8 mouse cellular contexts compared by ENCODE assay signal in genomic region chr5:105654237-105655063, GRCm38 (mm10). TPM values are rescaled to one million over a fixed set of nuclear protein-coding genes. Genes with fewer than 3 reads are reported as not detected.
DNase-seq lines count a peak whose midpoint lies in the region; ATAC-seq and TF ChIP-seq lines count a peak whose summit lies in the region.

No protein-coding gene starts in this region.

- H3K4me1 ChIP-seq in bone marrow, adult 2 months (ENCODE audit: control insufficient read depth, insufficient read depth, low read length): peaks cover 9% of the 10 kb centered on the region
- no peaks in the 10 kb centered on the region for H3K4me1 ChIP-seq in embryonic facial prominence, embryonic 14.5 days (ENCODE audit: control insufficient read depth, insufficient read depth, low read length)
- peaks cover 3% of the 10 kb centered on the region; the same call in 1 of the 2 replicates for H3K4me1 ChIP-seq in limb, embryonic 14.5 days (ENCODE audit: control insufficient read depth, insufficient read depth, low read length)
- no peaks in the 10 kb centered on the region for H3K4me1 ChIP-seq in midbrain, postnatal 0 days (ENCODE audit: insufficient read depth, low read length)

- peak; percentile 86 for ATAC-seq in embryonic facial prominence, embryonic 14.5 days (ENCODE audit: low read depth)
- peak; percentile 74 for ATAC-seq in limb, embryonic 14.5 days (ENCODE audit: low FRiP score, low read depth)
- peak; percentile 84 for ATAC-seq in midbrain, postnatal 0 days (ENCODE audit: low FRiP score)

- no peak overlapping the region for H3K4me3 ChIP-seq in bone marrow, adult 2 months (replicated peaks; ENCODE audit: control insufficient read depth, low read depth, low read length)
- H3K4me3 ChIP-seq in embryonic facial prominence, embryonic 14.5 days (ENCODE audit: low read depth, low read length): no peak overlapping the region
- H3K4me3 ChIP-seq in limb, embryonic 14.5 days (replicated peaks; ENCODE audit: low read length): no peak overlapping the region
- no peak overlapping the region for H3K4me3 ChIP-seq in midbrain, postnatal 0 days (ENCODE audit: low read depth, low read length)

- H3K27me3 ChIP-seq in embryonic facial prominence, embryonic 14.5 days (replicated peaks; ENCODE audit: control insufficient read depth, insufficient read depth, low read length): no peaks in the 10 kb centered on the region
- H3K27me3 ChIP-seq in limb, embryonic 14.5 days (ENCODE audit: control insufficient read depth, insufficient read depth, low read length): no peaks in the 10 kb centered on the region
- H3K27me3 ChIP-seq in midbrain, postnatal 0 days (ENCODE audit: insufficient read depth, low read length): no peaks in the 10 kb centered on the region

- H3K9ac ChIP-seq in embryonic facial prominence, embryonic 14.5 days (ENCODE audit: low read depth, low read length): 0 out of 2 replicates have a peak overlapping the region, but pooled peaks have one; percentile 10
- H3K9ac ChIP-seq in limb, embryonic 14.5 days (ENCODE audit: low read depth, low read length, severe bottlenecking): no peak overlapping the region
- no peak overlapping the region; the same call in 1 of the 2 replicates for H3K9ac ChIP-seq in midbrain, postnatal 0 days (replicated peaks; ENCODE audit: low read length, poor library complexity, severe bottlenecking)

- WGBS in bone marrow, adult 2 months: 10% methylated on average over 15 of the region's 15 CpGs
- 25% methylated on average over 15 of the region's 15 CpGs for WGBS in embryonic facial prominence, embryonic 14.5 days
- 26% methylated on average over 15 of the region's 15 CpGs for WGBS in limb, embryonic 14.5 days
- WGBS in midbrain, postnatal 0 days: 30% methylated on average over 15 of the region's 15 CpGs

- H3K4me2 ChIP-seq in embryonic facial prominence, embryonic 14.5 days (ENCODE audit: low read depth, low read length): peak overlapping the region; percentile 1; the same call in 1 of the 2 replicates
- no peak overlapping the region for H3K4me2 ChIP-seq in limb, embryonic 14.5 days (replicated peaks; ENCODE audit: low read depth, low read length, severe bottlenecking)
- no peak overlapping the region for H3K4me2 ChIP-seq in midbrain, postnatal 0 days (ENCODE audit: low read depth, low read length, poor library complexity, severe bottlenecking)

- TF ChIP-seq POLR2A in bone marrow, adult 2 months (IDR thresholded peaks at IDR 0.05; ENCODE audit: borderline replicate concordance, control insufficient read depth, low read depth, low read length): no peak
- TF ChIP-seq POLR2A in limb, embryonic 14.5 days (IDR thresholded peaks at IDR 0.05; ENCODE audit: borderline replicate concordance, extremely low read depth, insufficient read depth, insufficient read length): no peak

- peak; percentile 87 for DNase-seq in 3T3-L1 (ENCODE audit: low read depth, low spot score)
- peak; percentile 79 for DNase-seq in embryonic facial prominence, embryonic 14.5 days (ENCODE audit: low spot score)
- DNase-seq in heart, adult 8-10 months (ENCODE audit: low spot score): peak; percentile 86
- DNase-seq in kidney, adult 9 months: peak; percentile 79
- DNase-seq in limb, embryonic 14.5 days (ENCODE audit: low spot score): peak; percentile 77
- peak; percentile 79 for DNase-seq in midbrain, postnatal 0 days (ENCODE audit: low spot score)
- DNase-seq in spleen, postnatal 10 days (ENCODE audit: low spot score in 2 of 2): peak; percentile 77 to 87

- H3K27ac ChIP-seq in bone marrow, adult 2 months (ENCODE audit: control insufficient read depth, insufficient read depth, low read depth, low read length, poor library complexity): no peak overlapping the region
- no peak overlapping the region for H3K27ac ChIP-seq in embryonic facial prominence, embryonic 14.5 days (replicated peaks; ENCODE audit: low read depth, low read length)
- H3K27ac ChIP-seq in limb, embryonic 14.5 days (replicated peaks; ENCODE audit: low read depth, low read length): no peak overlapping the region
- no peak overlapping the region for H3K27ac ChIP-seq in midbrain, postnatal 0 days (ENCODE audit: low read depth, low read length)

- no peaks in the 10 kb centered on the region for H3K9me3 ChIP-seq in embryonic facial prominence, embryonic 14.5 days (ENCODE audit: control insufficient read depth, low read length)
- H3K9me3 ChIP-seq in limb, embryonic 14.5 days (ENCODE audit: control insufficient read depth, low read length): no peaks in the 10 kb centered on the region
- H3K9me3 ChIP-seq in midbrain, postnatal 0 days (ENCODE audit: low read length): no peaks in the 10 kb centered on the region

- H3K36me3 ChIP-seq in embryonic facial prominence, embryonic 14.5 days (ENCODE audit: control insufficient read depth, insufficient read depth, low read length): no peaks in the 10 kb centered on the region
- no peaks in the 10 kb centered on the region for H3K36me3 ChIP-seq in limb, embryonic 14.5 days (ENCODE audit: control insufficient read depth, insufficient read depth, low read length)
- H3K36me3 ChIP-seq in midbrain, postnatal 0 days (ENCODE audit: insufficient read depth, low read length): no peaks in the 10 kb centered on the region

- TF ChIP-seq CTCF in bone marrow, adult 2 months (IDR thresholded peaks at IDR 0.05; ENCODE audit: control insufficient read depth, insufficient read depth, low read length): peak; percentile 95
- TF ChIP-seq CTCF in midbrain, postnatal 0 days (IDR thresholded peaks at IDR 0.05): peak; percentile 97

RNA-seq across cellular contexts. Expression of gene Lrrc8d, which starts 45.3 kb away (rescaled TPM):
- 11.8 and 20.5 TPM in 2 replicates for polyA plus RNA-seq in bone marrow, adult 2 months (2011; ENCODE audit: insufficient read depth, insufficient read length, low replicate concordance, missing spikeins)
- 14.9 and 16.7 TPM in 2 replicates for polyA plus RNA-seq in embryonic facial prominence, embryonic 14.5 days (2014; fragmentation: Nextera tagmentation; extraction: Ambion mirVana)
- 10 to 100 TPM in 1 of 4 experiments, 1 to 10 TPM in 3; 7.2 to 11.1 (median 9.0) TPM for total RNA-seq in heart, adult 8-10 months (2022)
- 8.1 and 8.2 TPM in 2 replicates for polyA plus RNA-seq in limb, embryonic 14.5 days (2012; rRNA removed)
- polyA plus RNA-seq in limb, embryonic 14.5 days (2014; fragmentation: Nextera tagmentation; extraction: Ambion mirVana): 13.4 and 15.3 TPM in 2 replicates
- total RNA-seq in midbrain, postnatal 0 days (2014; rRNA removed): 18.5 and 19.1 TPM in 2 replicates
- polyA plus RNA-seq in midbrain, postnatal 0 days (2015; fragmentation: Nextera tagmentation; extraction: Ambion mirVana): 30.1 and 30.4 TPM in 2 replicates
